ENCODE assay signal across 21 mouse cellular contexts in genomic region chr2:141565986-141566385, GRCm38 (mm10).
DNase-seq lines count a peak whose midpoint lies in the region; ATAC-seq and TF ChIP-seq lines count a peak whose summit lies in the region.
"Had no signal": no experiment of that assay in that cellular context is flagged by ENCODE, and none has a peak within 500 bp of the region (broad histone marks: within the 10 kb centered on the region; RNA-seq: fewer than 3 reads in every experiment).

No protein-coding gene starts in this region.

- no peak overlapping the region for H3K27ac ChIP-seq in limb, embryonic 13.5 days
- no peak overlapping the region for H3K27ac ChIP-seq in limb, embryonic 10.5 days
- no peak overlapping the region for H3K27ac ChIP-seq in embryonic facial prominence, embryonic 14.5 days (replicated peaks; ENCODE audit: low read depth, low read length)
- no peak overlapping the region for H3K27ac ChIP-seq in liver, postnatal 0 days (ENCODE audit: low read depth)
- H3K27ac ChIP-seq: embryonic facial prominence, embryonic 15.5 days; forebrain, embryonic 10.5 days; forebrain, embryonic 12.5 days had no signal

- H3K9ac ChIP-seq in limb, embryonic 13.5 days: no peak overlapping the region
- H3K9ac ChIP-seq in embryonic facial prominence, embryonic 14.5 days (ENCODE audit: low read depth, low read length): no peak overlapping the region
- no peak overlapping the region for H3K9ac ChIP-seq in liver, postnatal 0 days (replicated peaks)
- H3K9ac ChIP-seq: embryonic facial prominence, embryonic 15.5 days; forebrain, embryonic 12.5 days had no signal

- no peak for DNase-seq in limb, embryonic 10.5 days (ENCODE audit: low spot score)
- peak; percentile 77 for DNase-seq in embryonic facial prominence, embryonic 14.5 days (ENCODE audit: low spot score)
- no peak for DNase-seq in thymus, postnatal 36 days
- DNase-seq in liver, postnatal 0 days: no peak
- DNase-seq: adrenal gland, adult 2 months; adrenal gland, postnatal 10 days; adrenal gland, postnatal 25 days; cerebellum, adult 11 months; cerebellum, adult 18-20 months; cerebellum, adult 8-10 months; cerebellum, adult 9-11 months; cerebellum, postnatal 14 days; cerebellum, postnatal 36 days; embryo, embryonic 11 days had no signal

- H3K4me1 ChIP-seq in limb, embryonic 13.5 days: peaks cover 10% of the 10 kb centered on the region; the same call in 1 of the 2 replicates
- peaks cover 4% of the 10 kb centered on the region; the same call in 1 of the 2 replicates for H3K4me1 ChIP-seq in limb, embryonic 10.5 days
- no peaks in the 10 kb centered on the region for H3K4me1 ChIP-seq in embryonic facial prominence, embryonic 14.5 days (ENCODE audit: control insufficient read depth, insufficient read depth, low read length)
- H3K4me1 ChIP-seq in liver, postnatal 0 days (ENCODE audit: insufficient read depth): no peaks in the 10 kb centered on the region
- H3K4me1 ChIP-seq: embryonic facial prominence, embryonic 15.5 days; forebrain, embryonic 10.5 days; forebrain, embryonic 12.5 days had no signal

- no peaks in the 10 kb centered on the region for H3K9me3 ChIP-seq in limb, embryonic 13.5 days
- no peaks in the 10 kb centered on the region for H3K9me3 ChIP-seq in limb, embryonic 10.5 days (replicated peaks)
- H3K9me3 ChIP-seq in embryonic facial prominence, embryonic 14.5 days (ENCODE audit: control insufficient read depth, low read length): no peaks in the 10 kb centered on the region
- H3K9me3 ChIP-seq in liver, postnatal 0 days (ENCODE audit: low read length): no peaks in the 10 kb centered on the region
- H3K9me3 ChIP-seq: embryonic facial prominence, embryonic 15.5 days; forebrain, embryonic 10.5 days; forebrain, embryonic 12.5 days had no signal

- ATAC-seq in limb, embryonic 13.5 days (ENCODE audit: low FRiP score, low read depth): peak; percentile 44; the same call in 1 of the 2 replicates
- no peak for ATAC-seq in embryonic facial prominence, embryonic 14.5 days (ENCODE audit: low read depth)
- no peak for ATAC-seq in liver, postnatal 0 days
- ATAC-seq: forebrain, embryonic 14.5 days; forebrain, embryonic 16.5 days had no signal

- no peak overlapping the region for H3K4me3 ChIP-seq in limb, embryonic 13.5 days
- H3K4me3 ChIP-seq in limb, embryonic 10.5 days: no peak overlapping the region
- H3K4me3 ChIP-seq in embryonic facial prominence, embryonic 14.5 days (ENCODE audit: low read depth, low read length): no peak overlapping the region
- H3K4me3 ChIP-seq in liver, postnatal 0 days (ENCODE audit: low read depth, low read length): no peak overlapping the region
- H3K4me3 ChIP-seq: embryonic facial prominence, embryonic 15.5 days; erythroblast, embryonic 14.5 days; forebrain, embryonic 10.5 days; forebrain, embryonic 12.5 days had no signal

- no peak for TF ChIP-seq CTCF in liver, postnatal 0 days (IDR thresholded peaks at IDR 0.05; ENCODE audit: low read depth)

- 18% methylated on average over 3 of the region's 3 CpGs for WGBS in limb, embryonic 13.5 days
- 67% methylated on average over 3 of the region's 3 CpGs for WGBS in limb, embryonic 10.5 days
- 34% methylated on average over 3 of the region's 3 CpGs for WGBS in embryonic facial prominence, embryonic 14.5 days
- WGBS in liver, postnatal 0 days (ENCODE audit: insufficient replicate concordance): 50% methylated on average over 3 of the region's 3 CpGs

- H3K36me3 ChIP-seq in limb, embryonic 13.5 days: no peaks in the 10 kb centered on the region
- H3K36me3 ChIP-seq in limb, embryonic 10.5 days: no peaks in the 10 kb centered on the region
- no peaks in the 10 kb centered on the region for H3K36me3 ChIP-seq in embryonic facial prominence, embryonic 14.5 days (ENCODE audit: control insufficient read depth, insufficient read depth, low read length)
- no peaks in the 10 kb centered on the region for H3K36me3 ChIP-seq in liver, postnatal 0 days (replicated peaks; ENCODE audit: insufficient read depth, low read length)
- H3K36me3 ChIP-seq: embryonic facial prominence, embryonic 15.5 days; forebrain, embryonic 10.5 days; forebrain, embryonic 12.5 days had no signal

- H3K27me3 ChIP-seq in limb, embryonic 13.5 days: peaks cover 15% of the 10 kb centered on the region
- H3K27me3 ChIP-seq in limb, embryonic 10.5 days (ENCODE audit: low read depth, poor library complexity, severe bottlenecking): no peaks in the 10 kb centered on the region
- H3K27me3 ChIP-seq in embryonic facial prominence, embryonic 14.5 days (replicated peaks; ENCODE audit: control insufficient read depth, insufficient read depth, low read length): no peaks in the 10 kb centered on the region
- no peaks in the 10 kb centered on the region for H3K27me3 ChIP-seq in liver, postnatal 0 days (ENCODE audit: insufficient read depth, low read length)
- H3K27me3 ChIP-seq: embryonic facial prominence, embryonic 15.5 days; forebrain, embryonic 12.5 days had no signal

- no peak for TF ChIP-seq EP300 in liver, postnatal 0 days (IDR thresholded peaks at IDR 0.05; ENCODE audit: low read depth)

- H3K4me2 ChIP-seq in limb, embryonic 13.5 days (replicated peaks): no peak overlapping the region
- no peak overlapping the region for H3K4me2 ChIP-seq in embryonic facial prominence, embryonic 14.5 days (ENCODE audit: low read depth, low read length)
- no peak overlapping the region for H3K4me2 ChIP-seq in liver, postnatal 0 days (ENCODE audit: low read depth, low read length)
- H3K4me2 ChIP-seq: embryonic facial prominence, embryonic 15.5 days; forebrain, embryonic 12.5 days had no signal
